8 mouse cellular contexts compared by ENCODE assay signal in the genomic region with DNA sequence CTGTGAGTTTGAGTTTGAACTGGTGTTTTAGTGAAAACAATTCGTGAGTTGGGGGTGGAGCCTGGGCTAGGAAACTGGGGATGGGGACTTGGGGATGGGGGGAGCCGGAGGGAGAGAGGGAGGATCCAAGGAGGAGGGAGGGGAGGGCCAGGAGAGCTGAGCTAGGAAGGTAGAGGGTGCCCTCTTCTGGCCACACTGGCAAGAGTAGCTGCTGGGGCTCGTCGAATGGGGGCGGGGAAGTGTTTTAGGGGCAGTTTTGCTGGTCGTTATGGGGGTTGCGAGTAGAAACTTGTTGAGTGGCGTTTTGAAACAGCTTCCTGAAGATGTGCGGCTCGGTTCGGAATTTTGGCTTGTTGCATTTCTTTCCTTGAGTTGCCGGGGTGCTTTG. TPM values are rescaled to one million over a fixed set of nuclear protein-coding genes. Genes with fewer than 3 reads are reported as not detected.
A peak's percentile ranks its signal among the peaks of the same experiment; 100 is the strongest.
DNase-seq lines count a peak whose midpoint lies in the region; ATAC-seq and TF ChIP-seq lines count a peak whose summit lies in the region.

No protein-coding gene starts in this region.

- no peaks in the 10 kb centered on the region for H3K79me2 ChIP-seq in CH12.LX (replicated peaks; ENCODE audit: control insufficient read depth, extremely low read depth, insufficient read depth, poor library complexity, severe bottlenecking)

- DNase-seq in CH12.LX (ENCODE audit: extremely low read depth): peak; percentile 84
- DNase-seq in brain, embryonic 14.5 days (ENCODE audit: low read depth): peak; percentile 94
- peak; percentile 91 for DNase-seq in forebrain, embryonic 11.5 days (ENCODE audit: low spot score)
- peak; percentile 68 for DNase-seq in kidney, postnatal 14 days
- DNase-seq in liver, embryonic 13.5 days: no peak

- H3K27ac ChIP-seq in CH12.LX (ENCODE audit: insufficient read depth, low read depth): no peak overlapping the region
- no peak overlapping the region for H3K27ac ChIP-seq in forebrain, embryonic 11.5 days (ENCODE audit: low read depth, low read length)
- H3K27ac ChIP-seq in heart, embryonic 15.5 days: no peak overlapping the region
- H3K27ac ChIP-seq in liver, embryonic 13.5 days: no peak overlapping the region
- no peak overlapping the region for H3K27ac ChIP-seq in neural tube, embryonic 13.5 days (replicated peaks)

- in situ Hi-C loops in CH12.LX (cut with MboI; ENCODE audit: low pct_ligation_motif_present, low pct_unique_long_range_greater_than_20kb, low sequenced_read_pairs): loop anchor here (25.0 kb wide), 2 partner anchors 808 to 983 kb away; no protein-coding TSS in a partner anchor

- peak overlapping the region in 2 of 3 experiments; percentile 20 to 47 for H3K4me3 ChIP-seq in CH12.LX (replicated peaks in 1 of 3; ENCODE audit: low read depth in 2 of 3, low read length in 2 of 3, poor library complexity in 1 of 3)
- peak overlapping the region; percentile 46 for H3K4me3 ChIP-seq in forebrain, embryonic 11.5 days (ENCODE audit: low read depth, low read length)
- H3K4me3 ChIP-seq in heart, embryonic 15.5 days: peak overlapping the region; percentile 58
- H3K4me3 ChIP-seq in liver, embryonic 13.5 days (replicated peaks): peak overlapping the region; percentile 46
- H3K4me3 ChIP-seq in neural tube, embryonic 13.5 days: peak overlapping the region; percentile 56

- WGBS in forebrain, embryonic 11.5 days: under 1% methylated on average over 12 of the region's 12 CpGs
- WGBS in heart, embryonic 15.5 days: 1% methylated on average over 12 of the region's 12 CpGs
- 2% methylated on average over 12 of the region's 12 CpGs for WGBS in liver, embryonic 13.5 days (ENCODE audit: insufficient replicate concordance)
- WGBS in neural tube, embryonic 13.5 days: 1% methylated on average over 12 of the region's 12 CpGs

- ATAC-seq in forebrain, embryonic 11.5 days (replicated peaks; ENCODE audit: low FRiP score): peak; percentile 78
- ATAC-seq in heart, embryonic 15.5 days (replicated peaks; ENCODE audit: insufficient number of reproducible peaks, insufficient read depth, low FRiP score, low read depth): peak; percentile 33; the same call in 1 of the 2 replicates
- no peak for ATAC-seq in liver, embryonic 13.5 days (ENCODE audit: low read depth)
- ATAC-seq in neural tube, embryonic 13.5 days (ENCODE audit: low read depth): peak; percentile 72
- ATAC-seq in monocyte, adult 5-6 weeks (replicated peaks; ENCODE audit: insufficient number of reproducible peaks, low FRiP score, low TSS enrichment, poor library complexity, severe bottlenecking): no peak

- peak overlapping the region; percentile 69 for H3K4me2 ChIP-seq in CH12.LX (ENCODE audit: insufficient read depth, low read depth, poor library complexity, severe bottlenecking)
- peak overlapping the region; percentile 86 for H3K4me2 ChIP-seq in forebrain, embryonic 11.5 days (ENCODE audit: low read depth, low read length, severe bottlenecking)
- peak overlapping the region; percentile 95 for H3K4me2 ChIP-seq in heart, embryonic 15.5 days
- peak overlapping the region; percentile 59 for H3K4me2 ChIP-seq in liver, embryonic 13.5 days
- peak overlapping the region; percentile 75 for H3K4me2 ChIP-seq in neural tube, embryonic 13.5 days

- TF ChIP-seq POLR2A in CH12.LX (IDR thresholded peaks at IDR 0.05; ENCODE audit: low read depth, low read length): no peak
- TF ChIP-seq POLR2A in brain, embryonic 14.5 days (IDR thresholded peaks at IDR 0.05; ENCODE audit: borderline replicate concordance, extremely low read depth, insufficient read depth, insufficient read length, poor library complexity, severe bottlenecking): no peak

- H3K9ac ChIP-seq in CH12.LX (ENCODE audit: insufficient read depth, low read depth): 0 out of 2 replicates have a peak overlapping the region, but pooled peaks have one; percentile 11
- no peak overlapping the region; the same call in 1 of the 2 replicates for H3K9ac ChIP-seq in forebrain, embryonic 11.5 days (ENCODE audit: low read length)
- no peak overlapping the region for H3K9ac ChIP-seq in heart, embryonic 15.5 days
- no peak overlapping the region for H3K9ac ChIP-seq in liver, embryonic 13.5 days
- peak overlapping the region; percentile 71 for H3K9ac ChIP-seq in neural tube, embryonic 13.5 days

- no peaks in the 10 kb centered on the region for H3K9me3 ChIP-seq in CH12.LX (replicated peaks; ENCODE audit: low read length)
- no peaks in the 10 kb centered on the region for H3K9me3 ChIP-seq in forebrain, embryonic 11.5 days (ENCODE audit: control insufficient read depth, low read length)
- no peaks in the 10 kb centered on the region for H3K9me3 ChIP-seq in heart, embryonic 15.5 days (replicated peaks)
- no peaks in the 10 kb centered on the region for H3K9me3 ChIP-seq in liver, embryonic 13.5 days (replicated peaks)
- no peaks in the 10 kb centered on the region for H3K9me3 ChIP-seq in neural tube, embryonic 13.5 days

- H3K4me1 ChIP-seq in CH12.LX (ENCODE audit: control insufficient read depth in 1 of 2, insufficient read depth in 2 of 2): peaks cover 0 to 14% of the 10 kb centered on the region in 2 experiments; a peak in 2 of 4 replicates
- H3K4me1 ChIP-seq in forebrain, embryonic 11.5 days (replicated peaks; ENCODE audit: control insufficient read depth, insufficient read depth, low read length): peaks cover 6% of the 10 kb centered on the region; the same call in 1 of the 2 replicates
- H3K4me1 ChIP-seq in heart, embryonic 15.5 days (replicated peaks): peaks cover 28% of the 10 kb centered on the region
- no peaks in the 10 kb centered on the region for H3K4me1 ChIP-seq in liver, embryonic 13.5 days (replicated peaks)
- H3K4me1 ChIP-seq in neural tube, embryonic 13.5 days (replicated peaks): peaks cover 40% of the 10 kb centered on the region

- no peak for TF ChIP-seq EP300 in CH12.LX (IDR thresholded peaks at IDR 0.05; ENCODE audit: low read length)

- TF ChIP-seq CTCF in CH12.LX (conservative IDR thresholded peaks at IDR 0.05 in 1 of 2, IDR thresholded peaks at IDR 0.05 in 1 of 2; ENCODE audit: low read depth in 2 of 2, low read length in 2 of 2): peak; percentile 33 to 72; a peak in 3 of 4 replicates
- peak; percentile 88 for TF ChIP-seq CTCF in brain, embryonic 14.5 days (IDR thresholded peaks at IDR 0.05; ENCODE audit: borderline replicate concordance, extremely low read depth, insufficient read depth, insufficient read length)

- H3K27me3 ChIP-seq in CH12.LX (replicated peaks): no peaks in the 10 kb centered on the region
- H3K27me3 ChIP-seq in forebrain, embryonic 11.5 days (ENCODE audit: control insufficient read depth, insufficient read depth, low read length): peaks cover 23% of the 10 kb centered on the region
- H3K27me3 ChIP-seq in heart, embryonic 15.5 days: peaks cover 39% of the 10 kb centered on the region
- H3K27me3 ChIP-seq in liver, embryonic 13.5 days: peaks cover 43% of the 10 kb centered on the region
- peaks cover 42% of the 10 kb centered on the region for H3K27me3 ChIP-seq in neural tube, embryonic 13.5 days

- TF ChIP-seq RAD21 in CH12.LX (IDR thresholded peaks at IDR 0.05; ENCODE audit: low read depth, low read length): peak; percentile 75

- dilution Hi-C loops in CH12.LX (cut with MboI; ENCODE audit: extremely low pct_ligation_motif_present, extremely low pct_unique_long_range_greater_than_20kb, low sequenced_read_pairs): no loop called here

- H3K36me3 ChIP-seq in CH12.LX (replicated peaks in 1 of 2; ENCODE audit: control insufficient read depth in 1 of 2, insufficient read depth in 1 of 2, low read length in 1 of 2): no peaks in the 10 kb centered on the region
- no peaks in the 10 kb centered on the region for H3K36me3 ChIP-seq in forebrain, embryonic 11.5 days (ENCODE audit: control insufficient read depth, insufficient read depth, low read length)
- H3K36me3 ChIP-seq in heart, embryonic 15.5 days: no peaks in the 10 kb centered on the region
- H3K36me3 ChIP-seq in liver, embryonic 13.5 days: no peaks in the 10 kb centered on the region
- no peaks in the 10 kb centered on the region for H3K36me3 ChIP-seq in neural tube, embryonic 13.5 days

TF ChIP-seq in CH12.LX, 34 proteins besides CTCF, POLR2A, EP300 and RAD21 (continues in another document):
- TF ChIP-seq RCOR1 (conservative IDR thresholded peaks at IDR 0.05; ENCODE audit: low read depth, low read length) (no peak), UBTF (IDR thresholded peaks at IDR 0.05; ENCODE audit: low read depth, low read length) (no peak), MAX (IDR thresholded peaks at IDR 0.05; ENCODE audit: low read length) (no peak), ZNF384 (IDR thresholded peaks at IDR 0.05; ENCODE audit: low read depth, low read length) (no peak), MAFK (IDR thresholded peaks at IDR 0.05; ENCODE audit: insufficient replicate concordance, low read length) (no peak), JUND (conservative IDR thresholded peaks at IDR 0.05; ENCODE audit: low read depth, low read length) (no peak), ELF1 (IDR thresholded peaks at IDR 0.05; ENCODE audit: low read depth, low read length) (no peak), ZMIZ1 (IDR thresholded peaks at IDR 0.05; ENCODE audit: low read depth, low read length) (no peak), NELFE (IDR thresholded peaks at IDR 0.05; ENCODE audit: low read depth, low read length) (no peak), MEF2A (IDR thresholded peaks at IDR 0.05; ENCODE audit: borderline replicate concordance, low read depth, low read length) (no peak), MYC (IDR thresholded peaks at IDR 0.05; ENCODE audit: low read depth, low read length) (no peak), MAZ (IDR thresholded peaks at IDR 0.05; ENCODE audit: low read depth, low read length) (peak; percentile 61; the same call in 1 of the 2 replicates), MXI1 (IDR thresholded peaks at IDR 0.05; ENCODE audit: low read depth, low read length) (no peak), CHD1 (IDR thresholded peaks at IDR 0.05; ENCODE audit: low read depth, low read length) (no peak), ETS1 (conservative IDR thresholded peaks at IDR 0.05; ENCODE audit: low read depth, low read length) (no peak), USF2 (conservative IDR thresholded peaks at IDR 0.05; ENCODE audit: low read depth, low read length) (no peak), POLR2AphosphoS2 (IDR thresholded peaks at IDR 0.05; ENCODE audit: low read depth, low read length) (no peak), USF1 (IDR thresholded peaks at IDR 0.05; ENCODE audit: low read depth, low read length) (no peak)

RNA-seq across cellular contexts. Expression of gene Bdnf, which starts 20.3 kb away (rescaled TPM):
- total RNA-seq in CH12.LX (2012; rRNA removed) (0.04 TPM in 2 replicates), CH12.LX (2014; rRNA removed) (not detected in 2 replicates)
- not detected in 2 replicates for polyA plus RNA-seq in CH12.LX (2012; ENCODE audit: insufficient read length, low read depth)
- 1.7 and 2.3 TPM in 2 replicates for polyA plus RNA-seq in brain, embryonic 14.5 days (2012; rRNA removed)
- 0.85 and 1.1 TPM in 2 replicates for polyA plus RNA-seq in forebrain, embryonic 11.5 days (2014; fragmentation: Nextera tagmentation; extraction: Ambion mirVana)
- 0.50 and 0.96 TPM in 2 replicates for polyA plus RNA-seq in heart, embryonic 15.5 days (2015; fragmentation: Nextera tagmentation; extraction: Ambion mirVana)
- 0.16 and 0.20 TPM in 2 replicates for polyA plus RNA-seq in liver, embryonic 13.5 days (2015; fragmentation: Nextera tagmentation; extraction: Ambion mirVana)
- 3.1 and 3.2 TPM in 2 replicates for polyA plus RNA-seq in neural tube, embryonic 13.5 days (2015; fragmentation: Nextera tagmentation; extraction: Ambion mirVana)
- total RNA-seq in monocyte, adult 5-6 weeks (2017): not detected in 3 replicates

Comparison
In these comparisons a context has a peak if more than half of its experiments do, and no peak if none do; other contexts are left out.
1. H3K9ac ChIP-seq: peak in CH12.LX (single experiment) and neural tube, embryonic 13.5 days (single experiment); none in forebrain, embryonic 11.5 days (single experiment), heart, embryonic 15.5 days (single experiment) and liver, embryonic 13.5 days (single experiment).
2. ATAC-seq: peak in forebrain, embryonic 11.5 days (single experiment), heart, embryonic 15.5 days (single experiment) and neural tube, embryonic 13.5 days (single experiment); none in liver, embryonic 13.5 days (single experiment) and monocyte, adult 5-6 weeks (single experiment).
3. Peak in every context shown above with its lines, with median percentiles within 50 percentile points of each other: H3K4me2 ChIP-seq and H3K4me3 ChIP-seq.